8 mouse cellular contexts compared by ENCODE assay signal in the genomic region with DNA sequence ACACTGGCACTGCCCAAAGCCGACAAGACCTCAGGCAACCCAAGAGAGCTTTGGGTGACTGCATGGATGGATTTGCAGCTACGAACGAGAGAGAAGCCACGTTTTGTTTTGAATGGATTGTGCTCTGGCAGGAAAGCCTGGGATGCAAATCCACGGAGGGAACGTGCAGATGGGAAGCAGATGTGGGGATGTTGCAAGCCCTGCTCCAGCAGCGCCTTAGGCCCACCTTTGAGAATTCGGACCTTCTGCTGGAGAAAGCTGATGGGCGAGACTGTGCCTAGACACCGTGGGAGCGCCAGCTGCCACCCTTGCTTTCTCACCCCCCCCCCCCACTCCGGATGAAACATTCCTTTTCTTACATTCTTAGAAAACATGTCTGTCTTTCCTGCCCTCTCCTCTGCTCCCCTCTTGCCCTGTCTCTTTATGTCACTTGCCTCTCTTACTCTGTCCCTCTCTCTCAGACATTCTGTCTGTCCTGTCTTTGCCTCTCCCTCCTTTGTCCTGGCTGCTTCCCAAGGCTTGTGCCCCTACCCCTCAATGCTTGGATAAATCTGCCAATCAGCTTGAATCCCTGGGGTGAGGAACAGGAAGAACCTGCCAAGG. TPM values are rescaled to one million over a fixed set of nuclear protein-coding genes. Genes with fewer than 3 reads are reported as not detected.
DNase-seq lines count a peak whose midpoint lies in the region; ATAC-seq and TF ChIP-seq lines count a peak whose summit lies in the region.

No protein-coding gene starts in this region.

- H3K27ac ChIP-seq in limb, embryonic 13.5 days = peak overlapping the region; percentile 67; the same call in 1 of the 2 replicates
- no peak overlapping the region for H3K27ac ChIP-seq in thymus, adult 2 months (ENCODE audit: control insufficient read depth, insufficient read depth, low read length)

- H3K4me1 ChIP-seq in limb, embryonic 13.5 days = peaks cover 13% of the 10 kb centered on the region
- no peaks in the 10 kb centered on the region for H3K4me1 ChIP-seq in thymus, adult 2 months (replicated peaks; ENCODE audit: control insufficient read depth, insufficient read depth, low read length)

- no peak overlapping the region for H3K4me3 ChIP-seq in limb, embryonic 13.5 days
- H3K4me3 ChIP-seq in thymus, adult 2 months (ENCODE audit: control insufficient read depth, insufficient read depth, low read length) = no peak overlapping the region

- H3K36me3 ChIP-seq in limb, embryonic 13.5 days = no peaks in the 10 kb centered on the region
- H3K36me3 ChIP-seq in thymus, adult 2 months (ENCODE audit: control insufficient read depth, insufficient read depth, low read length) = no peaks in the 10 kb centered on the region

- no peak for ATAC-seq in limb, embryonic 13.5 days (ENCODE audit: low FRiP score, low read depth)

- DNase-seq in retina, postnatal 1 day = peak; percentile 43
- no peak for DNase-seq in retina, embryonic 14.5 days (ENCODE audit: low spot score)
- DNase-seq in heart, adult 8-10 months (ENCODE audit: low spot score) = peak; percentile 30
- DNase-seq in thymus, adult 2 months = no peak
- no peak for DNase-seq in ovary, postnatal 10 days (ENCODE audit: low spot score)
- no peak for DNase-seq in layer of hippocampus, adult 9-10 months (ENCODE audit: low spot score)
- DNase-seq in frontal cortex, adult 2 months (ENCODE audit: extremely low spot score in 1 of 2, low spot score in 1 of 2) = no peak

- H3K9ac ChIP-seq in limb, embryonic 13.5 days = 0 out of 2 replicates have a peak overlapping the region, but pooled peaks have one; percentile 5

- H3K9me3 ChIP-seq in limb, embryonic 13.5 days = no peaks in the 10 kb centered on the region

- WGBS in limb, embryonic 13.5 days = 39% methylated on average over 12 of the region's 12 CpGs
- 84% methylated on average over 12 of the region's 12 CpGs for WGBS in thymus, adult 2 months

- no peak overlapping the region for H3K4me2 ChIP-seq in limb, embryonic 13.5 days (replicated peaks)

- TF ChIP-seq CTCF in thymus, adult 2 months (IDR thresholded peaks at IDR 0.05; ENCODE audit: borderline replicate concordance, control insufficient read depth, extremely low read depth, insufficient read depth, low read length, poor library complexity) = no peak

- H3K27me3 ChIP-seq in limb, embryonic 13.5 days = no peaks in the 10 kb centered on the region
- H3K27me3 ChIP-seq in thymus, adult 2 months (ENCODE audit: control insufficient read depth, insufficient read depth, low read length) = no peaks in the 10 kb centered on the region

- no peak for TF ChIP-seq POLR2A in thymus, adult 2 months (IDR thresholded peaks at IDR 0.05; ENCODE audit: control insufficient read depth, extremely low read depth, insufficient read depth, low read length, poor library complexity)

RNA-seq across cellular contexts. Expression of a gene that starts 30.8 kb away (rescaled TPM):
- total RNA-seq in heart, adult 8-10 months (2022) = 1 to 10 TPM in 3 of 4 experiments, under 1 TPM in 1; 0.88 to 1.1 (median 1.1) TPM
- polyA plus RNA-seq in limb, embryonic 13.5 days (2015; fragmentation: Nextera tagmentation; extraction: Ambion mirVana) = 1.0 and 2.7 TPM in 2 replicates
- 14.3 and 15.1 TPM in 2 replicates for polyA plus RNA-seq in thymus, adult 2 months (2012; rRNA removed)
- 2.3 and 3.8 TPM in 2 replicates for polyA plus RNA-seq in frontal cortex, adult 2 months (2012; rRNA removed)

Comparison
In these comparisons a context has a peak if more than half of its experiments do, and no peak if none do; other contexts are left out.
1. DNase-seq: peak in retina, postnatal 1 day (single experiment) and heart, adult 8-10 months (single experiment); none in retina, embryonic 14.5 days (single experiment), thymus, adult 2 months (single experiment), ovary, postnatal 10 days (single experiment), layer of hippocampus, adult 9-10 months (single experiment) and frontal cortex, adult 2 months (0 of 2).